Mouse (Mus musculus) midbrain, embryonic 16.5 days (tissue): ENCODE results near the gene Acap1. TPM values are rescaled to one million over a fixed set of nuclear protein-coding genes. Genes with fewer than 3 reads are reported as not detected.

Experiments used
- ATAC-seq: fragments of 200-750 bp; cut with Nextera tagmentation; 2 replicates; pipeline ENCODE4 v1.8.0; 2017; ENCODE audit warnings: moderate TSS enrichment
- H3K27ac ChIP-seq: fragments of 300-500 bp; sonication (generic); 2 replicates; pipeline ENCODE4 v1.5.1; 2014; ENCODE audit warnings: mild to moderate bottlenecking, low read length, mixed read lengths
- H3K27me3 ChIP-seq: fragments of 300-500 bp; sonication (generic); 2 replicates; pipeline ENCODE4 v1.6.1; 2014; ENCODE audit warnings: low read depth, low read length, mixed read lengths; ENCODE audit not compliant: control insufficient read depth, insufficient read depth
- H3K36me3 ChIP-seq: fragments of 300-500 bp; sonication (generic); 2 replicates; pipeline ENCODE4 v1.6.1; 2014; ENCODE audit warnings: mild to moderate bottlenecking, low read length, moderate library complexity, mixed read lengths; ENCODE audit not compliant: control insufficient read depth, insufficient read depth
- H3K4me1 ChIP-seq: fragments of 300-500 bp; sonication (generic); 2 replicates; pipeline ENCODE4 v1.6.1; 2014; ENCODE audit warnings: mild to moderate bottlenecking, low read length, mixed read lengths; ENCODE audit not compliant: control insufficient read depth, insufficient read depth
- H3K4me2 ChIP-seq: fragments of 300-500 bp; sonication (generic); 2 replicates; pipeline ENCODE4 v1.6.1; 2014; ENCODE audit warnings: mild to moderate bottlenecking, low read length, mixed read lengths
- H3K4me3 ChIP-seq: fragments of 300-500 bp; sonication (generic); 2 replicates; pipeline ENCODE4 v1.5.1; 2014; ENCODE audit warnings: low read depth, mild to moderate bottlenecking, low read length, moderate library complexity, mixed read lengths
- H3K9ac ChIP-seq: fragments of 300-500 bp; sonication (generic); 2 replicates; pipeline ENCODE4 v1.6.1; 2014; ENCODE audit warnings: low read depth, low read length, mixed read lengths
- H3K9me3 ChIP-seq: fragments of 300-500 bp; sonication (generic); replicated peaks from 2 replicates; pipeline ENCODE4 v1.6.1; 2014; ENCODE audit warnings: mild to moderate bottlenecking, low read length, mixed read lengths; ENCODE audit not compliant: control insufficient read depth, poor library complexity, severe bottlenecking
- WGBS: fragments of 180-500 bp; shearing (Covaris S2); extraction: QIAGEN DNeasy Blood & Tissue Kit; methylation state at CpG from one replicate; pipeline ENCODE4 v1.1.7; 2014; 5-methylcytosine and 5-hydroxymethylcytosine counted together
- polyA plus RNA-seq: library from polyadenylated mRNA; unstranded; fragments of >200 nt; fragmentation: Nextera tagmentation; extraction: Ambion mirVana; gene quantifications from 2 replicates; pipeline ENCODE4 v1.2.1, GENCODE M21; 2015

The Acap1 gene
- polyA plus RNA-seq, result 0.26 and 0.42 TPM in 2 replicates

- Histone ChIP-seq H3K4me2 (no peak within 1 kb of the TSS), H3K36me3 (no peaks in the 10 kb centered on the region), H3K27ac (no peak within 1 kb of the TSS), H3K4me1 (peaks cover 11% of the 10 kb centered on the region), H3K4me3 (no peak within 1 kb of the TSS), H3K9me3 (no peaks in the 10 kb centered on the region), H3K9ac (no peak within 1 kb of the TSS), H3K27me3 (no peaks in the 10 kb centered on the region)
- WGBS, result 78% methylated on average over 4 of the region's 4 CpGs
- no peak for ATAC-seq
Observed at GRCm38 (mm10) chr11:69895291-69895690, at the start of gene Acap1. Gene Acap1 (minus strand): TSS chr11:69895539.

DNA sequence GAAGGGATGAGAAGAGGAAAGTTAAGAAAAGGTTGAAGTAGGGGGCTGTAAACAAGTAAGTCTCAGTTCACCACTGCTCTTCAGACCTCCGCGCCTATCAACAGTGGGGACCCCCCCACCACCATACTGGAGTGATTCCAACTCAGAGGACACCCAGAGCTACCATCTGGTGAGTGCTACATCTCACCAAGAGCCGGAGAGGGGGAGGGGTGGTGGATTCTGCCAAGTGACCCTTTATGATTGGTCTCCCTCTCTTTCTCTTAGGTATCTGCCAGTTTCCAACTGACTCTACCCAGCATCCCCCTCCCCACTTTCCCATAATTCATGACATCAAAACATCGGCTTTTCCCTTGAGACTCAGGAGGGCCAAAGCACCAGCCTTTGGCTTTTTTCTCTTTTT, 45.6 kb upstream of the Acap1 start:
- Histone ChIP-seq H3K9ac (no peak overlapping the region), H3K27me3 (peaks cover 19% of the 10 kb centered on the region), H3K4me2 (no peak overlapping the region), H3K4me3 (no peak overlapping the region), H3K9me3 (no peaks in the 10 kb centered on the region), H3K36me3 (no peaks in the 10 kb centered on the region), H3K4me1 (0 out of 2 replicates have a peak, but pooled peaks cover 2% of the 10 kb centered on the region), H3K27ac (no peak overlapping the region)
- WGBS, result 82% methylated on average over 4 of the region's 4 CpGs
- ATAC-seq, result no peak

GRCm38 (mm10) chr11:69939731-69940130, 44.4 kb upstream of the Acap1 start:
- H3K27ac ChIP-seq, result no peak overlapping the region
- peaks cover 19% of the 10 kb centered on the region for H3K27me3 ChIP-seq
- no peak for ATAC-seq
- H3K9ac ChIP-seq, result no peak overlapping the region
- H3K36me3 ChIP-seq, result no peaks in the 10 kb centered on the region
- H3K4me1 ChIP-seq, result peaks cover 2% of the 10 kb centered on the region; the same call in 1 of the 2 replicates
- H3K4me3 ChIP-seq, result no peak overlapping the region
- WGBS, result 93% methylated on average over 17 of the region's 17 CpGs
- H3K4me2 ChIP-seq, result no peak overlapping the region
- no peaks in the 10 kb centered on the region for H3K9me3 ChIP-seq

- H3K4me2 ChIP-seq, result no peak overlapping the region
- H3K9ac ChIP-seq, result no peak overlapping the region
- peaks cover 4% of the 10 kb centered on the region; the same call in 1 of the 2 replicates for H3K4me1 ChIP-seq
- H3K27ac ChIP-seq, result no peak overlapping the region
- no peaks in the 10 kb centered on the region for H3K36me3 ChIP-seq
- no peak for ATAC-seq
- H3K27me3 ChIP-seq, result peaks cover 19% of the 10 kb centered on the region
- no peaks in the 10 kb centered on the region for H3K9me3 ChIP-seq
- no peak overlapping the region for H3K4me3 ChIP-seq
- 75% methylated on average over 5 of the region's 5 CpGs for WGBS
Observed at GRCm38 (mm10) chr11:69939181-69939580, 43.8 kb upstream of the Acap1 start.

DNA sequence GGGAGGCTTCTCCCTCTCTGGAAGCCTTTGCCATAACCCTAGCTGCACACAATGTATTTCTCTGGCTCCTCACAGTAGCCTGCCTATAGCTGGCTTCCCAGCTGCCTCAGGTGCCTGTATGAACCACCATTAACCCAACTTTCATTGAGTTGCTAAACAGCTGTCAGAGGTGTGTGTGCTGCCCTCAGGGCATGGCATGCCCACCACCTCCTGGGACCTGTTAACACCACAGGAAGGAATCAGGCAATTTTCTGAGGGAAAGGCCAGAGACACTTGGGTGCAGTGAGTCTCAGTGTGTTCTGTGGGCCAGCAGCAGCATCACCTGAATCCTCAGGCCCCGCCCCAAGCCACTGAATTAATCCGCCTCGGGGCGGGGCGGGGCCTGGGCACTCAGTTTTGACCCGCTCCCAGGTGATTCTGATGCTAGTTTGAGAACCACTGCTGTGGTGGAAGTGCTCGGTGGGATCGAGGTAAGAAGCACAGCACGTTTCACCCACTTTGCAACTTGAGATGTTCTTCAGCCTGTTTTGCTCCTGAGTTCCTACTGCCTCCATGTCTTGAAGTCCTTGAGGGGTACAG, 43.2 kb upstream of the Acap1 start:
- no peaks in the 10 kb centered on the region for H3K36me3 ChIP-seq
- H3K27ac ChIP-seq, result no peak overlapping the region
- no peak for ATAC-seq
- H3K4me3 ChIP-seq, result no peak overlapping the region
- H3K4me2 ChIP-seq, result no peak overlapping the region
- H3K9me3 ChIP-seq, result no peaks in the 10 kb centered on the region
- 36% methylated on average over 9 of the region's 9 CpGs for WGBS
- H3K4me1 ChIP-seq, result peaks cover 4% of the 10 kb centered on the region; the same call in 1 of the 2 replicates
- no peak overlapping the region for H3K9ac ChIP-seq
- peaks cover 19% of the 10 kb centered on the region for H3K27me3 ChIP-seq

DNA sequence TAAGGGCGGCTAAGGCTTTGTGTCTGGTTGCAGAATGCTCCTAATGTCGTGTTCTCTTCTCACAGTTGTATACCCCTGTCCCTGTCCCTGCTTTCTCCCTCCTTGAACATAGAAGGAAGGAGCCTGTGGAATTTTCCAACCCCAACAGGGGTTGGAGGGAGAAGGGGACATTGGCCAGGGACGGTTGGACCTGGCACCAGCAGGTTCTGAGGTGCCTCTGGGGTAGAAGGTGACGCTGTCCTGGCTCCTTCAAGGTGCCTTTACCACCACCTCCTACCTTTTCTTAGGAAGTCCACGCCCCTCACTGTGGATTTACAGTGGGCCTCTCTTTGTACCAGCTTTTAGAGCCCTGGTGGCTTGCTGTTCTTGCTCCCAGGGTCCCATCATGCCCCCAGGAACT, 42.5 kb upstream of the Acap1 start:
- no peaks in the 10 kb centered on the region for H3K36me3 ChIP-seq
- peaks cover 4% of the 10 kb centered on the region; the same call in 1 of the 2 replicates for H3K4me1 ChIP-seq
- peaks cover 19% of the 10 kb centered on the region for H3K27me3 ChIP-seq
- H3K4me3 ChIP-seq, result no peak overlapping the region
- ATAC-seq, result no peak
- H3K9me3 ChIP-seq, result no peaks in the 10 kb centered on the region
- no peak overlapping the region for H3K27ac ChIP-seq
- WGBS, result 69% methylated on average over 5 of the region's 5 CpGs
- no peak overlapping the region for H3K9ac ChIP-seq
- H3K4me2 ChIP-seq, result no peak overlapping the region

DNA sequence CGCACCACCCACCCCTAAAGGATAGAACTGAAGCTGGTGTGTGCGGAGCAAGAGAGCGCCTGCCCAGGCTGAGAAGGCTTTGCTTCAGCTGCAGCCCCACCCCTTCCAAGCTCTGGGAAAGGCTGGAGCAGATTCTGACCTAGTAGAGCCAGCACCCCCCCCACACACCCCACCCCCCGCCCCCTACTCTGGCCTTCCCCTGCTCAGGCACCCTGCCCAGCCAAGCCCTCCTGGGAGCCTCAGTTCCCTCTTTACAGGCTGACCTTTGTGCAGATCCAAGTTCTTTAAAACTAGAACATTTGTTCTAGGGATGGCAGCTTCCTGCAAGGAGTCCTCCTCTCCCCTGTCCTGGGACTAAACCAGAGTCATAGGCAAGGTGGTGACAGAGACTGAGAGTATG, 42.0 kb upstream of the Acap1 start:
- Histone ChIP-seq H3K27ac (no peak overlapping the region), H3K36me3 (no peaks in the 10 kb centered on the region), H3K4me3 (no peak overlapping the region), H3K4me1 (peaks cover 4% of the 10 kb centered on the region; the same call in 1 of the 2 replicates), H3K4me2 (no peak overlapping the region), H3K9ac (no peak overlapping the region), H3K9me3 (no peaks in the 10 kb centered on the region), H3K27me3 (peaks cover 19% of the 10 kb centered on the region)
- WGBS, result 29% methylated on average over 4 of the region's 4 CpGs
- no peak for ATAC-seq

GRCm38 (mm10) chr11:69936714-69937347, 41.5 kb upstream of the Acap1 start:
- ATAC-seq, result no peak
- Histone ChIP-seq H3K27me3 (peaks cover 19% of the 10 kb centered on the region), H3K36me3 (no peaks in the 10 kb centered on the region), H3K4me1 (peaks cover 4% of the 10 kb centered on the region; the same call in 1 of the 2 replicates), H3K4me3 (no peak overlapping the region), H3K27ac (no peak overlapping the region), H3K4me2 (peak overlapping the region; percentile 97), H3K9ac (no peak overlapping the region), H3K9me3 (no peaks in the 10 kb centered on the region)
- 42% methylated on average over 9 of the region's 9 CpGs for WGBS

DNA sequence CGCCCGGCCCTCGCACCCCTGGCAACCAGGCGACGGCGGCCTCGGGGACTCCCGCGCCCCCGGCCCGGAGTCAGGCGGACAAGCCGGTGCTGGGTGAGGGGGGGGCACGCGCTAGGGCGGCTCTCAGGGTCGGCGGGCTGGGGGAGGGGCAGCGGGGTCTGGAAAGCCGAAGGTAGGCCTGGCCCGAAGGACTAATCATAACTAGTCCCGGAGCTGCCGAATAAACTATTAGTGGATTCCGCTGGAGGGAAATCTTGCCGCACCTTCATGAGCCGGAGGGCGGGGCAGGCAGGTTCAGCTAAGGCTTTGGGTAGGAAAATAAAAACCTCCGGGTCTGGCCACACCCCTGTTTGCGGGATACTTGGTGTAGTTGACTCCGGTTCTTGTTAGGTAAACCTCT, 40.8 kb upstream of the Acap1 start:
- H3K27ac ChIP-seq, result no peak overlapping the region
- 1% methylated on average over 28 of the region's 30 CpGs for WGBS
- peak overlapping the region; percentile 97 for H3K4me2 ChIP-seq
- H3K4me3 ChIP-seq, result peak overlapping the region; percentile 66
- H3K36me3 ChIP-seq, result no peaks in the 10 kb centered on the region
- H3K4me1 ChIP-seq, result peaks cover 4% of the 10 kb centered on the region; the same call in 1 of the 2 replicates
- ATAC-seq, result no peak; the same call in 1 of the 2 replicates
- no peaks in the 10 kb centered on the region for H3K9me3 ChIP-seq
- peaks cover 19% of the 10 kb centered on the region for H3K27me3 ChIP-seq
- H3K9ac ChIP-seq, result peak overlapping the region; percentile 68
